Mouse (Mus musculus) midbrain, postnatal 0 days (tissue): ENCODE data around the gene Gm7534. TPM values are rescaled to one million over a fixed set of nuclear protein-coding genes. Genes with fewer than 3 reads are reported as not detected.
A peak's percentile ranks its signal among the peaks of the same experiment; 100 is the strongest.
"Not testable (repeated sequence)": the region's sequence is repeated elsewhere in the genome, so short reads cannot be mapped to it uniquely, and the experiment has no call there.

Experiments
- ATAC-seq: fragments of 200-750 bp; cut with Nextera tagmentation; 2 replicates; pipeline ENCODE4 v1.8.0; 2017; ENCODE audit warnings: moderate number of reproducible peaks, mild to moderate bottlenecking, moderate TSS enrichment, moderate library complexity; ENCODE audit not compliant: low FRiP score
- DNase-seq: peaks from one replicate; pipeline ENCODE4 v3.0.0-alpha.2; 2015; ENCODE audit warnings: low spot score
- H3K27ac ChIP-seq: fragments of 300-500 bp; sonication (generic); 2 replicates; pipeline ENCODE4 v1.5.1; 2014; ENCODE audit warnings: low read depth, mild to moderate bottlenecking, low read length, mixed read lengths
- H3K27me3 ChIP-seq: fragments of 300-500 bp; sonication (generic); 2 replicates; pipeline ENCODE4 v1.6.1; 2014; ENCODE audit warnings: low read length, control low read depth, mixed read lengths; ENCODE audit not compliant: insufficient read depth
- H3K36me3 ChIP-seq: fragments of 300-500 bp; sonication (generic); 2 replicates; pipeline ENCODE4 v1.6.1; 2014; ENCODE audit warnings: low read length, control low read depth, mixed read lengths; ENCODE audit not compliant: insufficient read depth
- H3K4me1 ChIP-seq: fragments of 300-500 bp; sonication (generic); 2 replicates; pipeline ENCODE4 v1.6.1; 2014; ENCODE audit warnings: mild to moderate bottlenecking, control low read depth, antibody characterized with exemption, low read length, mixed read lengths; ENCODE audit not compliant: insufficient read depth
- H3K4me2 ChIP-seq: fragments of 300-500 bp; sonication (generic); 2 replicates; pipeline ENCODE4 v1.6.1; 2014; ENCODE audit warnings: low read depth, mild to moderate bottlenecking, low read length, mixed read lengths; ENCODE audit not compliant: poor library complexity, severe bottlenecking
- H3K4me3 ChIP-seq: fragments of 300-500 bp; sonication (generic); 2 replicates; pipeline ENCODE4 v1.5.1; 2014; ENCODE audit warnings: low read depth, mild to moderate bottlenecking, low read length, moderate library complexity
- H3K9ac ChIP-seq: fragments of 300-500 bp; sonication (generic); replicated peaks from 2 replicates; pipeline ENCODE4 v1.6.1; 2014; ENCODE audit warnings: mild to moderate bottlenecking, low read length, moderate library complexity, mixed read lengths; ENCODE audit not compliant: poor library complexity, severe bottlenecking
- H3K9me3 ChIP-seq: fragments of 300-500 bp; sonication (generic); 2 replicates; pipeline ENCODE4 v1.6.1; 2016; ENCODE audit warnings: low read length, control low read depth
- CTCF ChIP-seq: IDR thresholded peaks from 2 replicates; pipeline ENCODE4 v1.5.1; 2016; ENCODE audit warnings: antibody characterized with exemption, mild to moderate bottlenecking
- WGBS: fragments of 180-500 bp; shearing (Covaris S2); extraction: QIAGEN DNeasy Blood & Tissue Kit; methylation state at CpG from one replicate; pipeline ENCODE4 v1.1.7; 2014; 5-methylcytosine and 5-hydroxymethylcytosine counted together
- polyA plus RNA-seq: library from polyadenylated mRNA; unstranded; fragments of >200 nt; fragmentation: Nextera tagmentation; extraction: Ambion mirVana; gene quantifications from 2 replicates; pipeline ENCODE4 v1.2.1, GENCODE M21; 2015
- total RNA-seq: library from RNA; depleted of rRNA; stranded (reverse); fragments of >200 nt; gene quantifications from 2 replicates; pipeline ENCODE4 v1.2.3, GENCODE M21; 2014

The Gm7534 gene
- total and polyA plus RNA-seq, 2 experiments from 2014 or later, result not detected

- Histone ChIP-seq H3K9me3 (no peaks in the 10 kb centered on the region), H3K9ac (no peak overlapping the region), H3K4me2 (no peak overlapping the region), H3K27me3 (no peaks in the 10 kb centered on the region), H3K27ac (no peak overlapping the region), H3K4me1 (no peaks in the 10 kb centered on the region), H3K36me3 (peaks cover 2% of the 10 kb centered on the region; the same call in 1 of the 2 replicates), H3K4me3 (no peak overlapping the region)
- 87% methylated on average over 6 of the region's 6 CpGs for WGBS
- TF ChIP-seq CTCF, result no peak
- ATAC-seq, result no peak
- DNase-seq, result no peak
Measured at GRCm38 (mm10) chr4:134165024-134165423, 37.8 kb downstream of the Gm7534 start.

GRCm38 (mm10) chr4:134164591-134164990, 38.2 kb downstream of the Gm7534 start:
- no peaks in the 10 kb centered on the region for H3K9me3 ChIP-seq
- H3K27me3 ChIP-seq, result no peaks in the 10 kb centered on the region
- H3K9ac ChIP-seq, result no peak overlapping the region
- no peak for TF ChIP-seq CTCF
- peaks cover 2% of the 10 kb centered on the region; the same call in 1 of the 2 replicates for H3K36me3 ChIP-seq
- H3K4me2 ChIP-seq, result no peak overlapping the region
- 93% methylated on average over 5 of the region's 6 CpGs for WGBS
- no peak overlapping the region for H3K27ac ChIP-seq
- ATAC-seq (no peak), DNase-seq (no peak)
- no peaks in the 10 kb centered on the region for H3K4me1 ChIP-seq
- no peak overlapping the region for H3K4me3 ChIP-seq

- Histone ChIP-seq H3K4me3 (peak overlapping the region; percentile 37), H3K4me2 (peak overlapping the region; percentile 42)
- DNase-seq, ATAC-seq, H3K9ac ChIP-seq, H3K9me3 ChIP-seq, H3K27me3 ChIP-seq, H3K36me3 ChIP-seq, H3K4me1 ChIP-seq, H3K27ac ChIP-seq: not testable (repeated sequence)
- 8% methylated on average over 30 of the region's 30 CpGs for WGBS
Measured at GRCm38 (mm10) chr4:134160071-134160470, 42.7 kb downstream of the Gm7534 start.

- no peak for DNase-seq
- H3K36me3 ChIP-seq, result peaks cover 3% of the 10 kb centered on the region; the same call in 1 of the 2 replicates
- no peaks in the 10 kb centered on the region for H3K27me3 ChIP-seq
- TF ChIP-seq CTCF, result no peak
- H3K27ac ChIP-seq, result no peak overlapping the region
- no peak overlapping the region for H3K4me2 ChIP-seq
- H3K4me1 ChIP-seq, result no peaks in the 10 kb centered on the region
- H3K9me3 ChIP-seq, result no peaks in the 10 kb centered on the region
- H3K9ac ChIP-seq, result no peak overlapping the region
- H3K4me3 ChIP-seq, result no peak overlapping the region
- WGBS, result 80% methylated on average over 6 of the region's 6 CpGs
- ATAC-seq, result no peak
Measured at GRCm38 (mm10) chr4:134158774-134159173, 44.0 kb downstream of the Gm7534 start.

GRCm38 (mm10) chr4:134157558-134157957, 45.2 kb downstream of the Gm7534 start:
- DNase-seq (no peak), ATAC-seq (no peak)
- H3K27me3 ChIP-seq, result no peaks in the 10 kb centered on the region
- WGBS, result 83% methylated on average over 2 of the region's 2 CpGs
- no peak overlapping the region for H3K9ac ChIP-seq
- H3K4me2 ChIP-seq, result no peak overlapping the region
- no peak overlapping the region for H3K4me3 ChIP-seq
- H3K4me1 ChIP-seq, result no peaks in the 10 kb centered on the region
- H3K36me3 ChIP-seq, result peaks cover 3% of the 10 kb centered on the region; the same call in 1 of the 2 replicates
- TF ChIP-seq CTCF, result no peak
- no peaks in the 10 kb centered on the region for H3K9me3 ChIP-seq
- H3K27ac ChIP-seq, result no peak overlapping the region

- H3K9ac ChIP-seq, result no peak overlapping the region
- peaks cover 8% of the 10 kb centered on the region for H3K36me3 ChIP-seq
- no peaks in the 10 kb centered on the region for H3K27me3 ChIP-seq
- no peak overlapping the region for H3K27ac ChIP-seq
- WGBS, result 71% methylated on average over 8 of the region's 8 CpGs
- no peaks in the 10 kb centered on the region for H3K9me3 ChIP-seq
- TF ChIP-seq CTCF, result no peak
- no peaks in the 10 kb centered on the region for H3K4me1 ChIP-seq
- ATAC-seq (no peak), DNase-seq (no peak)
- H3K4me2 ChIP-seq, result no peak overlapping the region
- no peak overlapping the region for H3K4me3 ChIP-seq
Measured at GRCm38 (mm10) chr4:134156744-134157143, 46.1 kb downstream of the Gm7534 start.
